Mouse (Mus musculus) ES-E14 (cell line): ENCODE measurements at regions not wholly inside any gene's neighbourhood (a gene's known extent, or its start where the extent isn't known, plus 50 kb on each side); places are given as distances from the start of the nearest gene placed in this dataset.

Source experiments
- DNase-seq: peaks from one replicate; pipeline ENCODE4 v3.0.0-alpha.2; 2013; ENCODE audit warnings: low read depth, low spot score
- H3K27ac ChIP-seq: 2 replicates; pipeline ENCODE4 v1.5.1; 2012; ENCODE audit warnings: low read depth, mild to moderate bottlenecking, low read length, moderate library complexity, mixed read lengths; ENCODE audit not compliant: poor library complexity, insufficient read depth, severe bottlenecking
- H3K36me3 ChIP-seq: 2 replicates; pipeline ENCODE4 v1.6.1; 2012; ENCODE audit warnings: mild to moderate bottlenecking, low read length, moderate library complexity, mixed read lengths; ENCODE audit not compliant: control insufficient read depth, poor library complexity, insufficient read depth, severe bottlenecking
- H3K4me1 ChIP-seq, 2 experiments: fragments of 150-350 bp in 1 of 2; sonication (generic) in 1 of 2; 2 replicates each; pipeline ENCODE4 v1.6.1; 2012; ENCODE audit warnings: low read length in 2 of 2, mild to moderate bottlenecking in 1 of 2, mixed read lengths in 1 of 2; ENCODE audit not compliant: control insufficient read depth in 2 of 2, insufficient read depth in 2 of 2, poor library complexity in 1 of 2
- H3K4me3 ChIP-seq, 2 experiments: fragments of 150-350 bp in 1 of 2; sonication (generic) in 1 of 2; 2 replicates each; pipeline ENCODE4 v1.5.1; 2012; ENCODE audit warnings: low read length in 2 of 2, low read depth in 1 of 2, mild to moderate bottlenecking in 1 of 2, mixed read lengths in 1 of 2; ENCODE audit not compliant: insufficient read depth in 1 of 2, poor library complexity in 1 of 2, severe bottlenecking in 1 of 2
- H3K9ac ChIP-seq: 2 replicates; pipeline ENCODE4 v1.6.1; 2012; ENCODE audit warnings: low read depth, mild to moderate bottlenecking, low read length, mixed read lengths; ENCODE audit not compliant: poor library complexity, insufficient read depth, severe bottlenecking
- H3K9me3 ChIP-seq: fragments of 150-350 bp; sonication (generic); 2 replicates; pipeline ENCODE4 v1.6.1; 2012; ENCODE audit warnings: low read depth, mild to moderate bottlenecking, low read length; ENCODE audit not compliant: control insufficient read depth, insufficient read depth
- CHD2 ChIP-seq: IDR thresholded peaks from 2 replicates; pipeline ENCODE4 v1.6.1; 2014; ENCODE audit warnings: mild to moderate bottlenecking, low read depth, low read length, inconsistent platforms
- HCFC1 ChIP-seq: IDR thresholded peaks from 2 replicates; pipeline ENCODE4 v1.6.1; 2012; ENCODE audit warnings: low read length, inconsistent platforms, borderline replicate concordance; ENCODE audit not compliant: insufficient read depth
- MAFK ChIP-seq: IDR thresholded peaks from 2 replicates; pipeline ENCODE4 v1.6.1; 2014; ENCODE audit warnings: mild to moderate bottlenecking, low read depth, low read length, inconsistent platforms; ENCODE audit not compliant: insufficient read depth
- ZC3H11A ChIP-seq: IDR thresholded peaks from 2 replicates; pipeline ENCODE4 v1.6.1; 2012; ENCODE audit warnings: low read depth, mild to moderate bottlenecking, inconsistent platforms, low read length, borderline replicate concordance
- ZNF384 ChIP-seq: IDR thresholded peaks from 2 replicates; pipeline ENCODE4 v1.6.1; 2012; ENCODE audit warnings: low read depth, low read length, inconsistent platforms
- in situ Hi-C, 2 experiments: fragments of 600-800 bp; cut with MboI; formaldehyde crosslinking; loops; one replicate each; pipeline ENCODE4 v1.15.1; 2025; ENCODE audit warnings: low sequenced_read_pairs in 2 of 2, inconsistent platforms in 1 of 2; ENCODE audit not compliant: unreplicated experiment in 2 of 2

GRCm38 (mm10) chr1:92316191-92316723 is 120.8 kb upstream of the Hdac4 start:
- TF ChIP-seq ZNF384: no peak
- no peak for TF ChIP-seq ZC3H11A
- TF ChIP-seq HCFC1: no peak
- in situ Hi-C loops: no loop called here
- Histone ChIP-seq H3K9me3 (no peaks in the 10 kb centered on the region), H3K27ac (no peak overlapping the region), H3K9ac (no peak overlapping the region), H3K36me3 (no peaks in the 10 kb centered on the region), H3K4me3 (no peak overlapping the region), H3K4me1 (peaks cover 0 to 20% of the 10 kb centered on the region in 2 experiments; a peak in 1 of 4 replicates)
- no peak for DNase-seq

GRCm38 (mm10) chr1:92313001-92313597 is 117.6 kb upstream of the Hdac4 start:
- H3K27ac ChIP-seq: no peak overlapping the region
- no peak overlapping the region for H3K4me3 ChIP-seq
- in situ Hi-C loops: no loop called here
- H3K36me3 ChIP-seq: no peaks in the 10 kb centered on the region
- TF ChIP-seq ZC3H11A (no peak), HCFC1 (no peak), ZNF384 (no peak), MAFK (no peak), CHD2 (no peak)
- H3K9me3 ChIP-seq: no peaks in the 10 kb centered on the region
- no peak overlapping the region for H3K9ac ChIP-seq
- peaks cover 0 to 16% of the 10 kb centered on the region in 2 experiments; a peak in 1 of 4 replicates for H3K4me1 ChIP-seq
- DNase-seq: no peak

- Histone ChIP-seq H3K9me3 (no peaks in the 10 kb centered on the region), H3K9ac (no peak overlapping the region), H3K36me3 (no peaks in the 10 kb centered on the region), H3K4me3 (no peak overlapping the region), H3K4me1 (peaks cover 0 to 2% of the 10 kb centered on the region in 2 experiments; a peak in 1 of 4 replicates), H3K27ac (no peak overlapping the region)
- TF ChIP-seq ZC3H11A: no peak
- no peak for TF ChIP-seq CHD2
- TF ChIP-seq ZNF384: no peak
- TF ChIP-seq HCFC1: no peak
- in situ Hi-C loops: no loop called here
- no peak for DNase-seq
Observed at GRCm38 (mm10) chr1:92309883-92310282, 114.4 kb upstream of the Hdac4 start.

GRCm38 (mm10) chr1:92309381-92309780 is 113.9 kb upstream of the Hdac4 start:
- H3K9ac ChIP-seq: no peak overlapping the region
- H3K4me1 ChIP-seq: peaks cover 0 to 2% of the 10 kb centered on the region in 2 experiments; a peak in 1 of 4 replicates
- no peak for DNase-seq
- TF ChIP-seq HCFC1 (no peak), ZNF384 (no peak), ZC3H11A (no peak), CHD2 (no peak)
- no peaks in the 10 kb centered on the region for H3K36me3 ChIP-seq
- H3K9me3 ChIP-seq: no peaks in the 10 kb centered on the region
- H3K27ac ChIP-seq: no peak overlapping the region
- H3K4me3 ChIP-seq: no peak overlapping the region
- in situ Hi-C loops: no loop called here

GRCm38 (mm10) chr1:92308537-92308936 is 113.0 kb upstream of the Hdac4 start:
- no peak overlapping the region for H3K9ac ChIP-seq
- H3K4me3 ChIP-seq: no peak overlapping the region
- no peak for DNase-seq
- H3K9me3 ChIP-seq: no peaks in the 10 kb centered on the region
- H3K27ac ChIP-seq: no peak overlapping the region
- in situ Hi-C loops: no loop called here
- H3K36me3 ChIP-seq: no peaks in the 10 kb centered on the region
- TF ChIP-seq HCFC1: no peak
- TF ChIP-seq CHD2: no peak
- H3K4me1 ChIP-seq: no peaks in the 10 kb centered on the region; a peak in 1 of 4 replicates
